ENCODE assay signal across 21 mouse cellular contexts in the genomic region with DNA sequence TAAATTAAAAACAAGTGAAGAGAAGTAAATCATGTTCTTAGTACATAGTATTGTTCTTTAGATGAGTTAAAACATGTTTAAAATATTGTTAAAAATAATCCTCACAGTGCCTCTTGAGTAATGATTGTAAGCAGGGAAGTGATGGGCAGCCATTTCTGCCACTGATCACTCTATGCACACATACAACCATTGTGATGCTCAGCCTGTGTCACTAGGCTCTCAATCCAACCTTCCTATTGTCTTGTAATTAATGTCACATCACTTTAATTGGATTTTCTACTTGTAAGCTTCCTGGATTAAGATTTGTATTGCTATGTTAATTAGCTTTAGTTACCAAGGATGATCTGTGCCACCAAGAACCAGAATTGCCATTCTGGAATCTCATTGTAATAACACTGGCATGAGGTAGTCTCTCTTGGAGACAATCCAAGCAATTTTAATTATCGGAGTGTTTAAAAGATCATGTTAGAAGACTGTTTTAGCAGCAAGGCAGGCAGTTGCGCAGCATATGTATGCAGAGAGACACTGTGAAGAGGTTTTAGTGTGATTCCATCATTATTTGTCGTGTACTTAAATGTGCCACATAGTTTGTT.
DNase-seq lines count a peak whose midpoint lies in the region; ATAC-seq lines count a peak whose summit lies in the region.
"Had no signal": no experiment of that assay in that cellular context is flagged by ENCODE, and none has a peak within 500 bp of the region (broad histone marks: within the 10 kb centered on the region; RNA-seq: fewer than 3 reads in every experiment).

No protein-coding gene starts in this region.

- no peak overlapping the region for H3K4me2 ChIP-seq in midbrain, embryonic 12.5 days (replicated peaks)
- no peak overlapping the region for H3K4me2 ChIP-seq in midbrain, embryonic 16.5 days (ENCODE audit: low read length)
- no peak overlapping the region for H3K4me2 ChIP-seq in forebrain, embryonic 16.5 days (ENCODE audit: low read length)

- H3K9ac ChIP-seq in midbrain, embryonic 12.5 days (replicated peaks) = no peak overlapping the region
- no peak overlapping the region for H3K9ac ChIP-seq in midbrain, embryonic 16.5 days (ENCODE audit: low read depth, low read length)
- no peak overlapping the region for H3K9ac ChIP-seq in forebrain, embryonic 16.5 days (replicated peaks; ENCODE audit: low read depth, low read length)

- WGBS in midbrain, embryonic 12.5 days = 41% methylated on average over 3 of the region's 3 CpGs
- 39% methylated on average over 3 of the region's 3 CpGs for WGBS in midbrain, embryonic 16.5 days
- 16% methylated on average over 3 of the region's 3 CpGs for WGBS in forebrain, embryonic 16.5 days

- no peaks in the 10 kb centered on the region for H3K27me3 ChIP-seq in midbrain, embryonic 12.5 days
- no peaks in the 10 kb centered on the region for H3K27me3 ChIP-seq in midbrain, embryonic 16.5 days (ENCODE audit: control insufficient read depth, insufficient read depth, low read depth, low read length)
- no peaks in the 10 kb centered on the region for H3K27me3 ChIP-seq in forebrain, embryonic 16.5 days (replicated peaks; ENCODE audit: control insufficient read depth, insufficient read depth, low read length)
- H3K27me3 ChIP-seq: CH12.LX had no signal

- no peak overlapping the region for H3K4me3 ChIP-seq in midbrain, embryonic 12.5 days
- no peak overlapping the region for H3K4me3 ChIP-seq in midbrain, embryonic 16.5 days (ENCODE audit: low read depth, low read length)
- H3K4me3 ChIP-seq in forebrain, embryonic 16.5 days (replicated peaks; ENCODE audit: low read length) = no peak overlapping the region
- H3K4me3 ChIP-seq: layer of hippocampus, adult 2 months had no signal

- peak; percentile 26 for DNase-seq in brain, embryonic 18.5 days (ENCODE audit: low read depth, low spot score)
- peak; percentile 41 for DNase-seq in retina, embryonic 14.5 days (ENCODE audit: low spot score)
- no peak for DNase-seq in frontal cortex, adult 2 months (ENCODE audit: extremely low spot score in 1 of 2, low spot score in 1 of 2)
- DNase-seq in spleen, postnatal 36 days (ENCODE audit: low spot score in 2 of 2) = no peak
- DNase-seq in left cerebral cortex, adult 18-20 months (ENCODE audit: low spot score in 2 of 2) = no peak
- DNase-seq: adrenal gland, postnatal 14 days; B cell, adult 2 months; cerebellum, adult 9-11 months; kidney, adult 9 months; kidney, postnatal 14 days; thymus, adult 2 months had no signal

- no peaks in the 10 kb centered on the region for H3K36me3 ChIP-seq in midbrain, embryonic 12.5 days
- no peaks in the 10 kb centered on the region for H3K36me3 ChIP-seq in midbrain, embryonic 16.5 days (ENCODE audit: control insufficient read depth, insufficient read depth, low read length)
- no peaks in the 10 kb centered on the region for H3K36me3 ChIP-seq in forebrain, embryonic 16.5 days (ENCODE audit: control insufficient read depth, insufficient read depth)

- no peaks in the 10 kb centered on the region for H3K9me3 ChIP-seq in midbrain, embryonic 12.5 days
- H3K9me3 ChIP-seq in midbrain, embryonic 16.5 days (replicated peaks; ENCODE audit: control insufficient read depth, low read length, poor library complexity, severe bottlenecking) = no peaks in the 10 kb centered on the region
- H3K9me3 ChIP-seq in forebrain, embryonic 16.5 days (ENCODE audit: control insufficient read depth, low read length) = no peaks in the 10 kb centered on the region

- H3K27ac ChIP-seq in midbrain, embryonic 12.5 days (replicated peaks) = no peak overlapping the region
- no peak overlapping the region; the same call in 1 of the 2 replicates for H3K27ac ChIP-seq in midbrain, embryonic 16.5 days (ENCODE audit: low read length)
- no peak overlapping the region for H3K27ac ChIP-seq in forebrain, embryonic 16.5 days (ENCODE audit: low read length)
- H3K27ac ChIP-seq: layer of hippocampus, adult 2 months; macrophage; stomach, postnatal 0 days had no signal

- peaks cover 6% of the 10 kb centered on the region; the same call in 1 of the 2 replicates for H3K4me1 ChIP-seq in midbrain, embryonic 12.5 days
- peaks cover 5% of the 10 kb centered on the region; the same call in 1 of the 2 replicates for H3K4me1 ChIP-seq in midbrain, embryonic 16.5 days (ENCODE audit: control insufficient read depth, insufficient read depth, low read length)
- H3K4me1 ChIP-seq in forebrain, embryonic 16.5 days (replicated peaks; ENCODE audit: control insufficient read depth, insufficient read depth, low read length) = 0 out of 2 replicates have a peak, but pooled peaks cover 2% of the 10 kb centered on the region

- peak; percentile 79 for ATAC-seq in midbrain, embryonic 12.5 days (ENCODE audit: low FRiP score, low read depth)
- ATAC-seq in midbrain, embryonic 16.5 days = no peak
- ATAC-seq in forebrain, embryonic 16.5 days = peak; percentile 45; the same call in 1 of the 2 replicates
- ATAC-seq: activated CD4-positive, CD25-positive, alpha-beta regulatory T cell, adult 4 months; hindbrain, embryonic 16.5 days; intestine, embryonic 16.5 days had no signal

Comparison
In these comparisons a context has a peak if more than half of its experiments do, and no peak if none do; other contexts are left out.
1. DNase-seq: peak in brain, embryonic 18.5 days (single experiment) and retina, embryonic 14.5 days (single experiment); none in frontal cortex, adult 2 months (0 of 2), spleen, postnatal 36 days (0 of 2) and left cerebral cortex, adult 18-20 months (0 of 2).